Mouse (Mus musculus) embryonic facial prominence, embryonic 15.5 days (tissue): ENCODE data around the gene Lingo2. TPM values are rescaled to one million over a fixed set of nuclear protein-coding genes. Genes with fewer than 3 reads are reported as not detected.

Experiments used
- ATAC-seq: fragments of 200-750 bp; cut with Nextera tagmentation; 2 replicates; pipeline ENCODE4 v1.8.0; 2017; ENCODE audit warnings: low read depth, moderate TSS enrichment; ENCODE audit not compliant: insufficient number of reproducible peaks, low FRiP score, low TSS enrichment
- H3K27ac ChIP-seq: fragments of 300-500 bp; sonication (generic); replicated peaks from 2 replicates; pipeline ENCODE4 v1.5.1; 2015; ENCODE audit warnings: mild to moderate bottlenecking, inconsistent platforms
- H3K27me3 ChIP-seq: fragments of 300-500 bp; sonication (generic); 2 replicates; pipeline ENCODE4 v1.6.1; 2015; ENCODE audit warnings: inconsistent platforms
- H3K36me3 ChIP-seq: fragments of 300-500 bp; sonication (generic); 2 replicates; pipeline ENCODE4 v1.6.1; 2015; ENCODE audit warnings: mild to moderate bottlenecking, inconsistent platforms
- H3K4me1 ChIP-seq: fragments of 300-500 bp; sonication (generic); 2 replicates; pipeline ENCODE4 v1.6.1; 2015; ENCODE audit warnings: inconsistent platforms
- H3K4me2 ChIP-seq: fragments of 300-500 bp; sonication (generic); replicated peaks from 2 replicates; pipeline ENCODE4 v1.6.1; 2015; ENCODE audit warnings: mild to moderate bottlenecking, inconsistent platforms
- H3K4me3 ChIP-seq: fragments of 300-500 bp; sonication (generic); replicated peaks from 2 replicates; pipeline ENCODE4 v1.5.1; 2015; ENCODE audit warnings: mild to moderate bottlenecking, inconsistent platforms
- H3K9ac ChIP-seq: fragments of 300-500 bp; sonication (generic); 2 replicates; pipeline ENCODE4 v1.6.1; 2015; ENCODE audit warnings: inconsistent platforms
- H3K9me3 ChIP-seq: fragments of 300-500 bp; sonication (generic); replicated peaks from 2 replicates; pipeline ENCODE4 v1.6.1; 2016; ENCODE audit warnings: inconsistent platforms
- WGBS: fragments of 180-500 bp; shearing (Covaris S2); methylation state at CpG from one replicate; pipeline ENCODE4 v1.1.7; 2015; 5-methylcytosine and 5-hydroxymethylcytosine counted together
- polyA plus RNA-seq: library from polyadenylated mRNA; unstranded; fragments of >200 nt; fragmentation: Nextera tagmentation; extraction: Ambion mirVana; gene quantifications from 2 replicates; pipeline ENCODE4 v1.2.1, GENCODE M21; 2015

Lingo2 gene
- polyA plus RNA-seq, 1 experiment from 2014 or later, result 4.6 TPM

DNA sequence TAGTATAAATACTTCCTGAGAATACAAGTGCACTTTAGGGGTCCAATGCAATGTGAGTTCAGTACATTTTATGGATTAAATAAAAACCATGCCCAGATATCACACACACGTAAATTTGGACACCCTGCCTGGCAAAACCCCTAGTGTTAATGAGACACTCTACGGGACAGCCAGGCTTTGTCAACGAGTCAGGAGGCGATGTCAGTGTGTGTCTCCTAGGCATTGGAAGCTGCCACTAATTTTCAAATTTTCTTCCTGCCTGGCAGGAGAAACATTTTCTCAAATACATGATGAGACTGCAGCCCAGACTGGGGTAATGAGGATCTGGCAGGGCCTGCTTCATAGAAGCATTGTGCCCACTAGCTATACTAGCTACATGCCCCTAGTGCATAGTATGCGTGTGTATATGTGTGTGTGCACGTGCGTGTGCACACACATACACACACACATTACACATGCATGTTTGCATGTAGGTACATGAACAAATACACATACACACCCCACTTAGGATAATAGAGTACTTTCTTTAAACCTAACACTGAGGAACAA, 1128.2 kb downstream of the Lingo2 start:
- no peak for ATAC-seq
- 84% methylated on average over 7 of the region's 7 CpGs for WGBS

DNA sequence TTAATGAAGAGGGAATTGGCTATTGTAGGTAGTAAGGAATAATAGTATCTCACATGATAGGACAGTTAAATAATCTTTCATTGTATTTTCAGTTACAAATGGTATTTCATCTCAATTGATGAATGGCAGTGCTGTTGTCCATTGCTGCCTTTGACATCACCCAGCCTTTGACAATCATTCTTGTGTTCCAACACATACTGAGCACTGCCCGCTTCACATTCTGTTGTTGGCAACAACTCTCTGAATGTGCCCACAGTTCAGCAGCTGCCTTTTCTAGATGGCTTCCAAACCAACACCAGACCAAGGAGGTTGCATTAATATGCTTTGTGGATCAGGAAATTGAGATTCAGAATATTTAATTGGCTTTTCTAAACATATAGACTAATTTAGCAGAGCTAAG, 1130.8 kb downstream of the Lingo2 start:
- Histone ChIP-seq H3K4me1 (no peaks in the 10 kb centered on the region), H3K4me2 (no peak overlapping the region), H3K9me3 (no peaks in the 10 kb centered on the region), H3K27ac (no peak overlapping the region), H3K4me3 (no peak overlapping the region), H3K9ac (no peak overlapping the region), H3K36me3 (no peaks in the 10 kb centered on the region), H3K27me3 (no peaks in the 10 kb centered on the region)
- WGBS, result 89% methylated on average over 1 of the region's 1 CpGs
- no peak for ATAC-seq

More for the DNA sequence above, 1128.2 kb downstream of the Lingo2 start:
- no peaks in the 10 kb centered on the region for H3K9me3 ChIP-seq
- H3K27me3 ChIP-seq, result no peaks in the 10 kb centered on the region
- no peak overlapping the region for H3K4me3 ChIP-seq
- no peak overlapping the region for H3K27ac ChIP-seq
- H3K4me2 ChIP-seq, result no peak overlapping the region
- no peaks in the 10 kb centered on the region for H3K36me3 ChIP-seq
- no peak overlapping the region for H3K9ac ChIP-seq
- no peaks in the 10 kb centered on the region for H3K4me1 ChIP-seq

DNA sequence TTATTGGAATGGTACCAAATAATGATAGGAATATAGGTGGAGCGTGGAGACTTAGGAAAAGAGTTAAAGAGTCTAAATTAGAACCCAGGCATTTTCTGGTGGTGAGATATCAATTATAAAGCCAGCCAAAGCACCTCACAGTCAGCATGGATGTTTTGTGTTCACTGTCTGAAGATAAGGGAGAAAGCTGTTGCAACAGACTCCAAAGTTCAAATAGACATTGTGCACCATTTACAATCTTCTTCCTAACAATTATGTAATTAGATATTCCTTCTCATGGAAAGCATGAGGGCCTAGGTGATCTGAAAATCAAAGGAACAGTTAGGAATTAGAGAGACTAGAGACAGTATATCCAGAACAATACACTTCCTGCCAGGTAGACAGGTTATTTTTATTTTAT, 1136.8 kb downstream of the Lingo2 start:
- Histone ChIP-seq H3K27me3 (no peaks in the 10 kb centered on the region), H3K36me3 (no peaks in the 10 kb centered on the region), H3K27ac (no peak overlapping the region), H3K4me2 (no peak overlapping the region), H3K4me1 (no peaks in the 10 kb centered on the region), H3K9me3 (no peaks in the 10 kb centered on the region), H3K4me3 (no peak overlapping the region), H3K9ac (no peak overlapping the region)
- 80% methylated on average over 1 of the region's 1 CpGs for WGBS
- ATAC-seq, result no peak

DNA sequence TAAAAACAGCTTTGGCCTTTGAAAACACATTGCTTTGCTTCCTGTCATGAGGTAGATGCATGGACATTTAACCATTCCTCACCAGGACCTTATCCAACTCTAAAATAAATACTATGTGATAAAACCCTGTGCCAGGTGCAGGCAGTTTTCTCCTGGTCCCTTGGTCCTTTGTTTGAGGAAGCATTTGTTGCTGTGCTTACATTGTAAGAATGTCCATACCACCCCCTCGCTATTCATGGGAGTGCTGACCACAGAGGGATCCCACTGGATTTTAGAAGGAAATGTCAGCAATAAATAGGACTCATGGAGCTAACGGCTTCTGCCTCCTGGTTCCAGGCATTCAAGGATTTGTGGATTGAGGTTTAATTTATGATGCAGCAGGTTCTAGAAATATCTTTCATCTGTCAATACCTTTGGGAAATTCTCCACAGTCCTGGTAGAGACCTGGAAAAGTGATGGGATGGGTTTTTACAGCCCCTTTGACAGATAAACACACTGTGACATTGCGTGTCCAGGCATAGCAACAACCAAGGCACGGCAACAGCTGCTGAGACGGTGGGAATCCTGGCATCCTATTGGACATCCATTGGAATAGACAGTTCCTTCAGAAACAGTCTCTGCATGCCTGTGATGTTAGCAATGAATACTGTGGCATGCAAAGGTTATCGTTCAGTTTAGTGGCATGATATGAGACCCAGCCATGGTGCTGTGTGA, 1143.9 kb downstream of the Lingo2 start:
- ATAC-seq, result no peak
- H3K27ac ChIP-seq, result no peak overlapping the region
- no peaks in the 10 kb centered on the region for H3K9me3 ChIP-seq
- no peak overlapping the region for H3K4me2 ChIP-seq
- WGBS, result 75% methylated on average over 6 of the region's 6 CpGs
- H3K27me3 ChIP-seq, result no peaks in the 10 kb centered on the region
- no peak overlapping the region for H3K9ac ChIP-seq
- H3K4me3 ChIP-seq, result no peak overlapping the region
- no peaks in the 10 kb centered on the region for H3K4me1 ChIP-seq
- no peaks in the 10 kb centered on the region for H3K36me3 ChIP-seq

DNA sequence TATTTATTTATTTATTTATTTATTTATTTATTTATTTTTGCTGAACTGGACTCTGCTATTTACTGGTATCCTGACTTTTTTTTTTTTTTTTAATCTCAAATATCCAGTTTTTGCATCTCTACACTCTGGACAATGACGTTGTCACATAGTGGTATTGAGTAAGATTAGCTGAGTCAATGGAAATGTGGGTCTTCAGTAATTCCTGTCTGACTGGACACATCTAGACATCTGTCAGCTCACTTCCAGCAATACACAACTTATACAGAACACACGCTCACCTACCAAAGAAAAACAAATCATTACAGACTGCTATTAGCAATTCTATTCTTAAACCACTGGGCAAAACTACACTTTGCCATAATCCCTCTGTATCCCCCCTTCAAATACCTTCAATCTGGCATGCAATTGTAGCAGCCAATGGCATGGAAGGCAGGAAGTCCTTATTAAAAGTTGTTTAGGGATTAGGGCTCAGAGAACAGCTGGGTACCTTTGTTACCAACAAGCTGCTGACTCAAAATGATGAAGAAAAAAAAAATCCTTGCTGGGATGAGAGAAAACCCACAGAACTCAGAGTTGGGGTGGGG, 1144.6 kb downstream of the Lingo2 start:
- 70% methylated on average over 2 of the region's 2 CpGs for WGBS
- Histone ChIP-seq H3K4me1 (no peaks in the 10 kb centered on the region), H3K36me3 (no peaks in the 10 kb centered on the region), H3K9ac (no peak overlapping the region), H3K27me3 (no peaks in the 10 kb centered on the region), H3K27ac (no peak overlapping the region), H3K4me2 (no peak overlapping the region), H3K4me3 (no peak overlapping the region), H3K9me3 (no peaks in the 10 kb centered on the region)
- no peak for ATAC-seq

DNA sequence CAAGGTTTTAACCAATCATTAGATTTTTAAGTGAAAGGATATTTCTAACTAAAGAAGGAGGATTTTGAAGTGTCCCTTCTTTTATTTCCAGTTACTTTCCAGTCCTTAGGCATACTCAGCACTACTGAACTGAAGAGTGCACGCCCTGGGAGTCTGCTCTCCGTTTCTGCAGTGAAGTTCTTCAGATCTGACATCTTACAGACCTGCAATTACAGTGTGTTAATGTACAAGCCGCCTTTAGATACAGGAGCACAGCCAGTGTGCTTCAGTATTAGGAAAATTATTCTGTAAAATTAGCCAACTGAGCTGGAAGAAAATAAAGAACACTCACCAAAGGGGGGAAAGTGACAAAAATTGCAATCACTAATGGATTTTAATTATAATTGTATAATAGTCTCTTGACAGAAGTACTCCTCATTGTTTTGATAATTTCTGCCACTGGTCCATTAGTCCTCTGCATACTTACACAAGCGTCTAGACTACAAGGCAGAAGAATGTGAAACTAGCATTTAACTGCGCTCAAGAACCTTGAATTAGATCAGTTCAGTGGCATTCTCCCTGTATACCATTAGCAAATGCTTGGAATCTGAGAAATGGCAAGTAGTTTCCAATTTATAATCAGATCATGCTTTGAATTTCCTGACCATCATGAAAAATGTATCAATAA, 1167.2 kb downstream of the Lingo2 start:
- Histone ChIP-seq H3K4me1 (no peaks in the 10 kb centered on the region), H3K27me3 (no peaks in the 10 kb centered on the region), H3K9ac (no peak overlapping the region), H3K4me3 (no peak overlapping the region), H3K4me2 (no peak overlapping the region), H3K36me3 (no peaks in the 10 kb centered on the region), H3K27ac (no peak overlapping the region), H3K9me3 (no peaks in the 10 kb centered on the region)
- 61% methylated on average over 5 of the region's 5 CpGs for WGBS
- no peak for ATAC-seq

DNA sequence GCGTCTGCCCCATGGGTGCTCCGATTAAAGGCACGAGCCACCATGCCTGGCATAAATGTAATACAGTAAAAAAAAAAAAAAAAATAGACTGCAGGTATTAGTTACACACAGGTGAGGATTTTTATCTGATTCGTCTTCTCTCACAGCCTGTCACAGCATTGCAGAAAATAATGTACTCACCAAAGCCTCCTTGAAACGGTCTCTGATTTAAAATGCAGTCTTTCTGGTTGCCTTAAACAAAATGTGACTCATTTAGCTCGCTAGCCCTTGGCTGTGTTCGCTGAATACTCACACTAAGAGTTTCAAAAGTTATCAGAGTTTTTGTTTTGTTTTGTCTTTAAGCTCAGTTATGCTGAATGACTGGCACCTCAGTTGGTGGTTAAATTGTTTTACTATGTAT, 1180.7 kb downstream of the Lingo2 start:
- H3K9ac ChIP-seq, result no peak overlapping the region
- H3K27ac ChIP-seq, result no peak overlapping the region
- H3K4me1 ChIP-seq, result no peaks in the 10 kb centered on the region
- no peaks in the 10 kb centered on the region for H3K27me3 ChIP-seq
- no peaks in the 10 kb centered on the region for H3K36me3 ChIP-seq
- no peak for ATAC-seq
- 61% methylated on average over 7 of the region's 7 CpGs for WGBS
- H3K4me2 ChIP-seq, result no peak overlapping the region
- no peak overlapping the region for H3K4me3 ChIP-seq
- no peaks in the 10 kb centered on the region for H3K9me3 ChIP-seq

GRCm38 (mm10) chr4:35766905-35767304, 1184.6 kb downstream of the Lingo2 start:
- Histone ChIP-seq H3K4me3 (no peak overlapping the region), H3K27ac (no peak overlapping the region), H3K36me3 (no peaks in the 10 kb centered on the region), H3K9ac (no peak overlapping the region), H3K4me2 (no peak overlapping the region), H3K27me3 (no peaks in the 10 kb centered on the region), H3K9me3 (no peaks in the 10 kb centered on the region), H3K4me1 (no peaks in the 10 kb centered on the region)
- WGBS, result 76% methylated on average over 6 of the region's 6 CpGs
- no peak for ATAC-seq

DNA sequence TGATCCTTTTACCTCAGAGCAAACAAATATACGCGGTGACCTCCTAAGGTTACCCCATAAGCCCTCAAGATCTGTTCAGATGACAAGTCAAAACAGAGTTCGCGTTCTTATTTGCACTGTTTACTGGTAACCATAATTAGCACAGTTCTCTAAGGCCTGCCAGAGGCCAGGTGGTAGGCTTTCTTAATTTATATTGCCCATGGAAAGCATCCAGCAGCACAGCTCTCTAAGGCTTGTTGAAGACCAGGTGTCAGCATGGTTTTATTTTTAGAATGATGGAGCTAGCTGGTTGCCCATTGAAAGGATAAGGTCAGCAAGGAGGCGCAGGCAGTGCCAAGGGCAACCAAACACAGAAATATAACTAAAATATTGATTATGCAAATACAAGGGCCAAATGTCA, 1190.4 kb downstream of the Lingo2 start:
- Histone ChIP-seq H3K4me2 (no peak overlapping the region), H3K4me1 (no peaks in the 10 kb centered on the region), H3K9me3 (no peaks in the 10 kb centered on the region), H3K9ac (no peak overlapping the region), H3K4me3 (no peak overlapping the region), H3K27me3 (no peaks in the 10 kb centered on the region), H3K36me3 (no peaks in the 10 kb centered on the region), H3K27ac (no peak overlapping the region)
- whole genome bisulfite sequencing, result 55% methylated on average over 5 of the region's 5 CpGs
- ATAC-seq, result no peak

GRCm38 (mm10) chr4:35752121-35752860, 1199.3 kb downstream of the Lingo2 start:
- Histone ChIP-seq H3K9me3 (no peaks in the 10 kb centered on the region), H3K4me2 (no peak overlapping the region), H3K36me3 (no peaks in the 10 kb centered on the region), H3K4me3 (no peak overlapping the region), H3K9ac (no peak overlapping the region), H3K4me1 (no peaks in the 10 kb centered on the region), H3K27me3 (no peaks in the 10 kb centered on the region), H3K27ac (no peak overlapping the region)
- 38% methylated on average over 6 of the region's 6 CpGs for WGBS
- no peak for ATAC-seq

DNA sequence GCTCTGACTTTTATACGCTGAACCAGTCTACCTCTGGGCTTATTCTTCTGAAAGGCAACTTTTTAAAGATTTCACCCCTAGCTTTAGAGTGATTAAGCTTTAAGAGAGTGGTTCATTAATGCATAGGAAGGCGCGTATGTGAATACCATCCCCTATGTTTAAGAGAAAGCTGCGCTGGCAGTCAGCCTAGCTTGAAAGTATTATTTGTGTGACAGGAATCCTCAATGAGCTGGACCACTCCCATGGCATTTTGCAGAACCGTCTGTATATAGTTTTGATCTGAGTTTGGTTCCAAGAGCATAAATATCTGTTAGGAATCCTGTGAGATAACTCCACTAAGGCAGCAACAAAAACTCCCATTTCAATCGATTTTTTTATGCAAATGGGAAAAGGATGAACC, 1204.9 kb downstream of the Lingo2 start:
- WGBS, result 68% methylated on average over 6 of the region's 6 CpGs
- ATAC-seq, result no peak
- no peaks in the 10 kb centered on the region for H3K9me3 ChIP-seq
- H3K36me3 ChIP-seq, result no peaks in the 10 kb centered on the region
- no peak overlapping the region for H3K27ac ChIP-seq
- no peaks in the 10 kb centered on the region for H3K27me3 ChIP-seq
- H3K4me3 ChIP-seq, result no peak overlapping the region
- no peak overlapping the region for H3K9ac ChIP-seq
- no peaks in the 10 kb centered on the region for H3K4me1 ChIP-seq
- no peak overlapping the region for H3K4me2 ChIP-seq
